Mouse (Mus musculus) embryonic fibroblast, embryonic 13.5 days (primary cell): ENCODE results near the gene Ubc.

Experiments
- CTCF ChIP-seq: IDR thresholded peaks from 2 replicates; pipeline ENCODE4 v1.5.1; 2011; ENCODE audit warnings: mild to moderate bottlenecking, control low read depth, low read length, moderate library complexity, borderline replicate concordance; ENCODE audit not compliant: insufficient read depth
- POLR2A ChIP-seq: IDR thresholded peaks from 2 replicates; pipeline ENCODE4 v1.6.1; 2011; ENCODE audit warnings: low read depth, mild to moderate bottlenecking, control low read depth, low read length, moderate library complexity

DNA sequence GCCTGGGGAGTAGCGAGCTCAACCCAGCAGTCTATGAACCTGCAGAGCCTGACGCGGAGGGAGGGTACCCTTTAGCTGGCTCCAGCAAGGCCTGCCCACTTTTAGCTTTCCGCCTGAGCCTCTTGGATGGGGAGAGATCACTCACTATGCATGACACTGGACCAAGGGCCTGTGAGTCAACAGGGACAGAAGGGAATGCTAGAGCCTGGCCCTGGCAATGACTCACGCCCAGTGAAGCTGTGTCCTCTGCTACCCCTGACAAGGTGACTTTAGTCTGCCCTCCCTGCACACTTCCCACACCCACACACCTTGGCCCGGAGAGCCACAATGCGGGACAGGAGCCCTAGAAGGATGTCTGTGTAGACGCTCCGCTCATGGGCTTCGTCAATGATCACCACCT lies 36.3 kb upstream of the Ubc start:
- TF ChIP-seq CTCF = no peak
- no peak for TF ChIP-seq POLR2A
